Comparison of ENCODE assay signal across 14 mouse cellular contexts in the genomic region with DNA sequence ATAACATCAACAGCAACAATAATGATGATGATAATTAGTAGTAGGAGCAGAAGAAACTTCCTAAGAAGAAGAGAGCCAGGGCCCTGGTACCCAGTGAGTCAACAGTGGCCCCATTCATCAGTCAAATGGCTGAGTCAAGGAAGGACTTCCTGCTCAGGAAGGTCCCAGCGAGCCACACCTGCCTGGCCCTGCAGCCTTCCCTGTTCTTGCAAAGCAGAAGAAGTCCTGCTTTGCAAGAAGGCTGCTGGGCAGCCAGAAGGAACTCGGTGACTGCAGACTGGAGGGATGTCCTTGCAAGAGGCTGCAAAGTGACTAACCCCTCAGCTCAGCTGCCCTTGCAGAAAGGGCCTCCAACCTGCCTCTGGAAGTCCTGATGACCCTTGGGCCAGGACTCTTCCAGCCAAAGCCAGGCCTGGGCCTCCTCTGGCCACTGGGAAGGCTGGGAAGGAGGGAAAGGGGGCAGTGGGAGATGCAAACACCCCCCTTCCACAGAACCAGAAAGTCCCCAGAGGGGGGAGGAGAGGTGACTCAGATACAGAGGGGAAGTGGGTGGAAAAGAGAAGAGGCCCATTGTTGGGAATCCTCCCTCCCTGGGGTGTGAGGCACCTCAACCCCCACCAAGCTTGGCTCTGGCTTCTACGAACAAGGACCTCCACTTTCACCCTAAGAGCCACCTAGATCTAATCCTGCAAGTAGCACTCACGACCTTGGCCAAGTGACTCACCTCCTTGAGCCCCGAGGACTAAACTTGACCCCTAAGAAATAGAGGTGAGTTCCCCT. TPM values are rescaled to one million over a fixed set of nuclear protein-coding genes. Genes with fewer than 3 reads are reported as not detected.
A peak's percentile ranks its signal among the peaks of the same experiment; 100 is the strongest.
DNase-seq lines count a peak whose midpoint lies in the region; ATAC-seq and TF ChIP-seq lines count a peak whose summit lies in the region.
"Had no signal": no experiment of that assay in that cellular context is flagged by ENCODE, and none has a peak within 500 bp of the region (broad histone marks: within the 10 kb centered on the region; RNA-seq: fewer than 3 reads in every experiment).

No protein-coding gene starts in this region.

- intact Hi-C loops in gastrocnemius, adult 2 months (cut with DNase I) = no loop called here

- no peak overlapping the region for H3K9ac ChIP-seq in liver, embryonic 13.5 days
- H3K9ac ChIP-seq: embryonic facial prominence, embryonic 12.5 days had no signal

- WGBS in liver, embryonic 13.5 days (ENCODE audit: insufficient replicate concordance) = 59% methylated on average over 5 of the region's 5 CpGs

- no peak for TF ChIP-seq CTCF in gastrocnemius, adult 2 months (IDR thresholded peaks at IDR 0.05)

- H3K9me3 ChIP-seq in liver, embryonic 13.5 days (replicated peaks) = no peaks in the 10 kb centered on the region
- H3K9me3 ChIP-seq: embryonic facial prominence, embryonic 12.5 days had no signal

- H3K27ac ChIP-seq in gastrocnemius, adult 2 months = peak overlapping the region; percentile 86
- 0 out of 2 replicates have a peak overlapping the region, but pooled peaks have one; percentile 11 for H3K27ac ChIP-seq in liver, embryonic 13.5 days
- H3K27ac ChIP-seq: embryonic facial prominence, embryonic 12.5 days had no signal

- H3K36me3 ChIP-seq in liver, embryonic 13.5 days = peaks cover 60% of the 10 kb centered on the region
- H3K36me3 ChIP-seq: embryonic facial prominence, embryonic 12.5 days had no signal

- no peak overlapping the region for H3K4me3 ChIP-seq in gastrocnemius, adult 2 months
- H3K4me3 ChIP-seq in liver, embryonic 13.5 days (replicated peaks) = no peak overlapping the region
- H3K4me3 ChIP-seq: embryonic facial prominence, embryonic 12.5 days had no signal

- no peak for DNase-seq in gastrocnemius, adult 2 months
- no peak for DNase-seq in gastrocnemius, postnatal 25 days
- DNase-seq in liver, embryonic 13.5 days = no peak
- DNase-seq in liver = no peak
- peak; percentile 14 for DNase-seq in NIH3T3 (ENCODE audit: low read depth)
- no peak for DNase-seq in adipocyte (ENCODE audit: low spot score)
- no peak for DNase-seq in right cerebral cortex, postnatal 4 days
- DNase-seq: gastrocnemius, postnatal 10 days had no signal

- ATAC-seq in liver, embryonic 13.5 days (ENCODE audit: low read depth) = no peak
- peak; percentile 15; the same call in 1 of the 2 replicates for ATAC-seq in megakaryocyte, adult 5-6 weeks (ENCODE audit: poor library complexity, severe bottlenecking)

- no peaks in the 10 kb centered on the region for H3K27me3 ChIP-seq in liver, embryonic 13.5 days
- H3K27me3 ChIP-seq: embryonic facial prominence, embryonic 12.5 days had no signal

- H3K4me1 ChIP-seq in liver, embryonic 13.5 days (replicated peaks) = peaks cover 75% of the 10 kb centered on the region

- no peak overlapping the region for H3K4me2 ChIP-seq in liver, embryonic 13.5 days
- H3K4me2 ChIP-seq: embryonic facial prominence, embryonic 12.5 days had no signal

RNA-seq across cellular contexts. Expression of a gene that starts 5.1 kb away (rescaled TPM):
- total RNA-seq in gastrocnemius, adult 2 months (2021) = 1 to 10 TPM; 5.2 to 6.1 TPM
- 1 to 10 TPM; 5.6 to 8.7 TPM for total RNA-seq in gastrocnemius, postnatal 25 days (2021)
- 51.5 and 52.9 TPM in 2 replicates for polyA plus RNA-seq in liver, embryonic 13.5 days (2015; fragmentation: Nextera tagmentation; extraction: Ambion mirVana)
- 77.1 and 79.0 TPM in 2 replicates for total RNA-seq in megakaryocyte, adult 5-6 weeks (2015)
- total RNA-seq in megakaryocyte, adult 5-6 weeks (2017) = 79.7 and 97.2 TPM in 2 replicates

RNA-seq across cellular contexts. Expression of a gene that starts 23.5 kb away (rescaled TPM):
- total RNA-seq in gastrocnemius, adult 2 months (2021) = not detected
- total RNA-seq in gastrocnemius, postnatal 25 days (2021) = not detected
- not detected in 2 replicates for polyA plus RNA-seq in liver, embryonic 13.5 days (2015; fragmentation: Nextera tagmentation; extraction: Ambion mirVana)
- total RNA-seq in megakaryocyte, adult 5-6 weeks (2015) = not detected in 2 replicates
- total RNA-seq in megakaryocyte, adult 5-6 weeks (2017) = not detected in 2 replicates
- total RNA-seq: ES-E14; gastrocnemius, postnatal 10 days; left cerebral cortex, postnatal 10 days had no signal
- polyA plus RNA-seq: embryonic facial prominence, embryonic 12.5 days; kidney, embryonic 16.5 days; urinary bladder, adult 2 months had no signal

RNA-seq across cellular contexts. Expression of a gene that starts 43.7 kb away (rescaled TPM):
- total RNA-seq in gastrocnemius, adult 2 months (2021) = not detected
- not detected for total RNA-seq in gastrocnemius, postnatal 25 days (2021)
- 0.18 and 0.36 TPM in 2 replicates for polyA plus RNA-seq in liver, embryonic 13.5 days (2015; fragmentation: Nextera tagmentation; extraction: Ambion mirVana)
- not detected in 2 replicates for total RNA-seq in megakaryocyte, adult 5-6 weeks (2015)
- total RNA-seq in megakaryocyte, adult 5-6 weeks (2017) = not detected in 2 replicates
- total RNA-seq: gastrocnemius, postnatal 10 days; left cerebral cortex, postnatal 10 days had no signal
- polyA plus RNA-seq: embryonic facial prominence, embryonic 12.5 days; kidney, embryonic 16.5 days had no signal

Comparison
In these comparisons a context has a peak if more than half of its experiments do, and no peak if none do; other contexts are left out.
1. RNA of a gene that starts 5.1 kb away (total RNA-seq): 77.1 to 97.2 TPM in megakaryocyte, adult 5-6 weeks; 5.6 to 8.7 TPM in gastrocnemius, postnatal 25 days and 5.2 to 6.1 TPM in gastrocnemius, adult 2 months; every median in the first group is over 4 times any median in the second.